Mouse (Mus musculus) ES-Bruce4 (cell line): ENCODE results near the gene Kctd6. TPM values are rescaled to one million over a fixed set of nuclear protein-coding genes. Genes with fewer than 3 reads are reported as not detected.

ENCODE experiments used
- H3K27ac ChIP-seq: 2 replicates; pipeline ENCODE4 v1.5.1; 2012; ENCODE audit warnings: low read length, inconsistent platforms; ENCODE audit not compliant: insufficient read depth
- H3K27me3 ChIP-seq: 2 replicates; pipeline ENCODE4 v1.6.1; 2012; ENCODE audit warnings: mild to moderate bottlenecking, low read length, inconsistent platforms; ENCODE audit not compliant: control insufficient read depth, poor library complexity, insufficient read depth, severe bottlenecking
- H3K36me3 ChIP-seq: 2 replicates; pipeline ENCODE4 v1.6.1; 2012; ENCODE audit warnings: inconsistent platforms, mild to moderate bottlenecking, low read length, moderate library complexity; ENCODE audit not compliant: control insufficient read depth, poor library complexity, insufficient read depth, severe bottlenecking
- H3K4me1 ChIP-seq: one replicate; pipeline ENCODE4 v1.8.1; 2011; ENCODE audit warnings: low read length; ENCODE audit not compliant: control insufficient read depth, insufficient read depth
- H3K4me3 ChIP-seq: 2 replicates; pipeline ENCODE4 v1.5.1; 2011; ENCODE audit warnings: low read depth, mild to moderate bottlenecking, low read length
- H3K9ac ChIP-seq: 2 replicates; pipeline ENCODE4 v1.6.1; 2012; ENCODE audit warnings: low read depth, mild to moderate bottlenecking, inconsistent platforms; ENCODE audit not compliant: poor library complexity, severe bottlenecking
- H3K9me3 ChIP-seq: replicated peaks from 2 replicates; pipeline ENCODE4 v1.6.1; 2012; ENCODE audit warnings: mild to moderate bottlenecking, low read length, inconsistent platforms; ENCODE audit not compliant: control insufficient read depth, poor library complexity, insufficient read depth, severe bottlenecking
- CTCF ChIP-seq: IDR thresholded peaks from one replicate; pipeline ENCODE4 v1.8.1; 2011; ENCODE audit warnings: low read depth, low read length
- EP300 ChIP-seq: IDR thresholded peaks from 2 replicates; pipeline ENCODE4 v1.6.1; 2011; ENCODE audit warnings: low read depth, low read length; ENCODE audit not compliant: insufficient read depth
- POLR2A ChIP-seq: IDR thresholded peaks from one replicate; pipeline ENCODE4 v1.8.1; 2011; ENCODE audit warnings: low read length; ENCODE audit not compliant: insufficient read depth
- polyA plus RNA-seq: library from polyadenylated mRNA; stranded (reverse); fragments of >200 nt; gene quantifications from 2 replicates; pipeline ENCODE4 v1.2.4, GENCODE M21; 2011; ENCODE audit warnings: low read depth; ENCODE audit not compliant: missing spikeins, insufficient read depth, insufficient read length

Gene Kctd6
- polyA plus RNA-seq, 1 experiment: 35.6 TPM

DNA sequence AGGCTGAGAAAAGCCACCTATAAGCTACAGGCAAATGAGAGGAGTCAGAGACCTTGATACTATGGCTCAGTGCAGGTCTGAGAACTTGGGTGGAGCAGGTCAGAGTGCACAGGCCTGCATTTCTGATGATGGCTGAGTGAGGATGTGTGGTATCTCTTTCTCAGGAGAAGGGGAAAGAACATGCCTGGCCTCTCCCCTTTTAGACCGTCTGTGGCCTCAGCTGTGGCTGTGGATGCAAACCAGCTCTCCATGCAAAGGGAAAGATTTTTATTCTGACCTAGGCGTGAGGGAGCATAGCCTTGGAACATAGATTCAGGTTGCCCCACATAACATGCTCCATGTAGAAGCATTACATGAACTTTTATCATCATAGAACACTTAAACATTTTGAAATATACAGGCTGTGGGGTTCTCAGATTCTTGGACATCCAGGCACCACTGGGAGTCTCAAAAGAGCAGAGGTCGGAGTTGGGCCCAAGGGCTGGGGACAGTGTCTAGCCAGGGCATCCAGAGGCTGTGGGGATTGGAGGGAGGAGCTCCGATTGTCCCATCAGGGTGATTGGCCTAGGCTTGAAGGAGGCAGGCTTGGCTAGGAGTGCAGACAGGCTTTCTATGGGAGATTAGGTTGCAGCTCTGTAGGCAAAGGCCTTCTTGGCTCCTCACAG lies 33.4 kb upstream of the Kctd6 start:
- Histone ChIP-seq H3K4me3 (no peak overlapping the region), H3K27ac (no peak overlapping the region), H3K9ac (no peak overlapping the region), H3K36me3 (no peaks in the 10 kb centered on the region), H3K27me3 (no peaks in the 10 kb centered on the region), H3K4me1 (no peaks in the 10 kb centered on the region), H3K9me3 (no peaks in the 10 kb centered on the region; the same call in 1 of the 2 replicates)
- TF ChIP-seq EP300: no peak
- TF ChIP-seq POLR2A: no peak
- TF ChIP-seq CTCF: no peak

DNA sequence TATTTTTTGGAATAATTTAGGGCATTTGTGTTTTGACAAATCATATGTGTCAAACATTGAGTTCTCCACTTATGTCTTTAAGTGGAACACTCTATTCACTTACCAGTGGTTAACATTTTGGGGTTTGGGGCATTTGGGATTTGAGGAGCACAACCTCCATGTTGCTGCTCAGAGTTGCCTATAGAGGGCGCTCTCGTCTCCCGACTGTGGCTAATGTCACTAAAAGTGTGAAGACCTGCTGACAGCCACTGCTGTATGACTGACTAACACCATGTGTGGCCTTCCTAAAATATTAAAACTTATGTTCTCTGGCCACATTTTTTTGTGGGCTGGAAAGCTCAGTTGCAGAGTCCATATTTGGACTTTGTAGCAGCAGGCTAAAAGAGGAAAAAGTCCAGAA lies 30.6 kb upstream of the Kctd6 start:
- Histone ChIP-seq H3K27ac (no peak overlapping the region), H3K9ac (no peak overlapping the region), H3K36me3 (no peaks in the 10 kb centered on the region), H3K9me3 (no peaks in the 10 kb centered on the region; the same call in 1 of the 2 replicates), H3K27me3 (no peaks in the 10 kb centered on the region), H3K4me1 (no peaks in the 10 kb centered on the region), H3K4me3 (no peak overlapping the region)
- TF ChIP-seq POLR2A (no peak), CTCF (peak; percentile 64), EP300 (no peak)

DNA sequence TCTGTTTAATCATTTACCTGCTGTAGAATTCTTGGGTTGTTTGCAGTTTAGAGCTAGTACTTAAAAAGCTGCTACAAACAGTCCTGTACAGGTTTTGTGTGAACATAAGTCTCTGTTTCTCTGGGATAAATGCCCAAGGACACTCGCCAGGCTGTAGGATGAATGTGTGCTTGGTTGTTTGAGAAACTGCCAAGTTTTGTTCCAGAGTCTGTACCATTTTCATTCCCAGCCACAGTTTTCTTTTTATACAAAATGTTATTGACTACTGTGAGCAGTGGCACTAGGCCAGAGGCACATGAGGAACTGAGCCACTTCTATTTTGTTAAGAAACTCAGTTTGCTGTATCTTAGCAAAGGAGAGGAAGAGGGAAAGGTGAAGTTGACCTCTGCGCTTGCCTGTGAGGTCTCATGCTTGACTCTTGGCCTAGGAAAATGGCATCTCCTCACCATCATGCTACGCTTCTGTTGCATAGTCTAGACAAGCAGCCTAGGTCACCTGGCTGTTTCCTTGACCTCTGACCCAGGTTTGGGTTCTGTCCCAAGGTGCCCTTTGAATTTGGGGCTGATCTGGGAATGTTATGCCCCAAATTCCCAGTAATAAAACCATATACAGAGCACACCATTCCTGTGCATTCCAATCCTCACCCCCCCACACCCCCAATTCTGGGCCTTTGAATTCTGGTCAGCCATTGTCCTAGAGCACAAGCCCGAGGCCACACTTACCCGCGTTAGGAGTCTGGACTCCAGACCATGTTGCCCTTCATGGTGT lies 27.5 kb upstream of the Kctd6 start:
- Histone ChIP-seq H3K9me3 (no peaks in the 10 kb centered on the region; the same call in 1 of the 2 replicates), H3K9ac (no peak overlapping the region), H3K4me1 (no peaks in the 10 kb centered on the region), H3K4me3 (no peak overlapping the region), H3K36me3 (no peaks in the 10 kb centered on the region), H3K27me3 (no peaks in the 10 kb centered on the region), H3K27ac (no peak overlapping the region)
- no peak for TF ChIP-seq CTCF
- TF ChIP-seq POLR2A: no peak

DNA sequence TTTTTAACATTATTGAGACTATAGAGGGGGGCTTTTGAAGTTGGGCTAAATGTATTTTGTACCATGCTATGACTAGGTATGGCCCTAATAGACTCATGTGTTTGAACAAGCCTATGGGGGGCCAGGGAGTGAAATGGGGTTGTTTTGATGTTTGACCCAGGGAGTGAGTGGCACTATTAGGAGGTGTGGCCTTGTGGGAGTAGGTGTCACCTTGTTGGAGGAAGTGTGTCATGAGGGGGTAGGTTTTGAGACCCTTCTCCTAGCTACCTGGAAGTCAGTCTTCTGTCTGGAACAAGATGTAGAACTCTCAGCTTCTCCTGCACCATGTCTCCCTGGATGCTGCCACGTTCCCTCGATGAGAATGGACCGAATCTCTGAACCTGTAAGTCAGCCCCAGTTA lies 23.4 kb upstream of the Kctd6 start:
- TF ChIP-seq EP300 (no peak), POLR2A (no peak), CTCF (no peak)
- H3K36me3 ChIP-seq: no peaks in the 10 kb centered on the region

DNA sequence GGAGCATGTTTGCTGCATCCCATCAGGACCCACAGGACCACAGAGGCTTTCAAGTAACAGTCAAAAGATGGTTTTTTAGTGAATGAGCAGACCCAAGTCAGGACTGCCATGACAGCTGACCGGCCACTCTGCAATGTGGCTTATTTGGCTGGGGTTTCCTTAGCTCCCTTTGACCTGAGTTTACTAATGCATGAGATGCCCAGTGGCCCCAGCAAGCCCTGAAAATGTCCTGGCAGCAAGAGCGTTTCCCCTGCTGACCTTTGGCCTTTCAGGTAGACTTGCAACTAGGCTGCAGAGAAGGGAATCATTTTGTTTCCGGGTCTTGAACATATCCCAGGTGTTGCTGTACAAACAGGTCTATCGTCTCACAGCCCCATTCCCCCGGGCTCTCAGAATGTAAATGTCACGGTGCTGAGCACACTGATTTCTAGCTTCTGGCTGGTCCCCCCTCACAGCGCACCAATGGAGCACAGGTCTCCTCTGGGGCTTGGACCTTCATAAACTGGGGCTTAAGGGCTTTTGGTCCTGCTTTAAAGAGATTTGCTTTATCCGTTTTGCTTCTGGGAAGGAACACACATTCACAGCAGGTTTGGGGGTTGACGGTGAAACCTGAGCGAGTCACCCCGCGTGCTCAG lies 22.5 kb upstream of the Kctd6 start:
- no peak overlapping the region for H3K9ac ChIP-seq
- no peak for TF ChIP-seq EP300
- no peak for TF ChIP-seq POLR2A
- no peak for TF ChIP-seq CTCF

More for the DNA sequence above, 23.4 kb upstream of the Kctd6 start:
- Histone ChIP-seq H3K9me3 (no peaks in the 10 kb centered on the region), H3K9ac (no peak overlapping the region), H3K4me1 (no peaks in the 10 kb centered on the region), H3K27ac (no peak overlapping the region), H3K27me3 (no peaks in the 10 kb centered on the region), H3K4me3 (no peak overlapping the region)

DNA sequence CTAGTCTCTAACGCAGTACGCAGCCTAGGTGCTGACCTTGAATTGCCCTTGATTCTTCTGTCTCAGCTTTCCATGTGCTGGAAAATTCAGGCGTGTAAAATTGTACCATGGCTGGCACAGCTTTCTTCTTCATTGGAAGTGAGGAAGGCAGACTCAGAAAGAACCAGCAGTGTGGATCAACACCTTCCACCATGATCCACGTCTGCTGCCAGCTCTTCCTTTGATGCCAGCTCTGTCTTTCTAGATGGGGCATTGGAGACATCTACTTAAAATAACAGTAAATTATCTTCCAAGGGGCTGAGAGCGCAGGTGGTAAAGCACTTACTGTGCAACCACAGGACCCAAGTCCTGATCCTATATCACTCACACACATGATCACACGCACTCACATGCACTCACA lies 21.2 kb upstream of the Kctd6 start:
- Histone ChIP-seq H3K4me1 (no peaks in the 10 kb centered on the region), H3K9me3 (no peaks in the 10 kb centered on the region), H3K9ac (no peak overlapping the region), H3K27me3 (no peaks in the 10 kb centered on the region), H3K4me3 (no peak overlapping the region), H3K36me3 (no peaks in the 10 kb centered on the region), H3K27ac (no peak overlapping the region)
- TF ChIP-seq CTCF: no peak
- no peak for TF ChIP-seq POLR2A
- no peak for TF ChIP-seq EP300

More for the DNA sequence above, 22.5 kb upstream of the Kctd6 start:
- Histone ChIP-seq H3K4me1 (no peaks in the 10 kb centered on the region), H3K27ac (no peak overlapping the region), H3K4me3 (no peak overlapping the region), H3K9me3 (no peaks in the 10 kb centered on the region), H3K27me3 (no peaks in the 10 kb centered on the region), H3K36me3 (no peaks in the 10 kb centered on the region)
